Comparison of ENCODE assay signal across 23 mouse cellular contexts in the genomic region with DNA sequence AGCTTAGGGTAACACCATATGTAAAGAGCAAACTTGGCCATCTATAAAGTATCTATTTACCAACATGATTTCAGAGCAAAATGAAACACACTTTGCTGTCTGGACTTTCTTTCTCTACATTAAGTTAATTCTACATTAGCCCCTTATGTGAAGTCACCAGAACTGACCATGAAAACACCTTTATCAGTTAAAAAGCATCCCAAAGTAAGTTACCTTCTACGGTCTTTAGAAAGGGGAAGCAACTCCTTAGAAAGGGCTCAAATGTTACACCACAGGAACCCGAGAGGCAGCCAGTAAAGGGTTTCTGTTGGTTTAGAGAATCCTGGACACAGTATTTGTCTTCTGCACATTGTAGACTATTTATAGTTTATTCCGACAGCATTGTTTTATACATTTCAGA.
"Had no signal": no experiment of that assay in that cellular context is flagged by ENCODE, and none has a peak within 500 bp of the region (broad histone marks: within the 10 kb centered on the region; RNA-seq: fewer than 3 reads in every experiment).

No protein-coding gene starts in this region.

- H3K36me3 ChIP-seq: kidney, embryonic 15.5 days; limb, embryonic 10.5 days; limb, embryonic 13.5 days; liver, embryonic 12.5 days; liver, embryonic 15.5 days; lung, embryonic 15.5 days; midbrain, embryonic 13.5 days; neural tube, embryonic 13.5 days had no signal

- H3K27ac ChIP-seq: kidney, embryonic 15.5 days; limb, embryonic 10.5 days; limb, embryonic 13.5 days; liver, embryonic 12.5 days; liver, embryonic 15.5 days; lung, embryonic 15.5 days; midbrain, embryonic 10.5 days; midbrain, embryonic 13.5 days; neural tube, embryonic 13.5 days had no signal

- H3K9me3 ChIP-seq: kidney, embryonic 15.5 days; limb, embryonic 10.5 days; limb, embryonic 13.5 days; liver, embryonic 12.5 days; liver, embryonic 15.5 days; lung, embryonic 15.5 days; megakaryocyte, embryonic 14.5 days; midbrain, embryonic 10.5 days; midbrain, embryonic 13.5 days; neural tube, embryonic 13.5 days had no signal

- H3K4me3 ChIP-seq: kidney, embryonic 15.5 days; limb, embryonic 10.5 days; limb, embryonic 13.5 days; liver, embryonic 12.5 days; liver, embryonic 15.5 days; lung, embryonic 15.5 days; megakaryocyte, embryonic 14.5 days; midbrain, embryonic 10.5 days; midbrain, embryonic 13.5 days; myocyte; neural tube, embryonic 13.5 days had no signal

- H3K9ac ChIP-seq: kidney, embryonic 15.5 days; limb, embryonic 13.5 days; liver, embryonic 12.5 days; liver, embryonic 15.5 days; lung, embryonic 15.5 days; midbrain, embryonic 13.5 days; neural tube, embryonic 13.5 days had no signal

- H3K4me2 ChIP-seq: kidney, embryonic 15.5 days; limb, embryonic 13.5 days; liver, embryonic 12.5 days; liver, embryonic 15.5 days; lung, embryonic 15.5 days; midbrain, embryonic 13.5 days; neural tube, embryonic 13.5 days had no signal

- ATAC-seq: liver, embryonic 12.5 days; midbrain, embryonic 13.5 days; midbrain, embryonic 16.5 days had no signal

- H3K27me3 ChIP-seq: kidney, embryonic 15.5 days; limb, embryonic 13.5 days; liver, embryonic 12.5 days; liver, embryonic 15.5 days; lung, embryonic 15.5 days; megakaryocyte, embryonic 14.5 days; midbrain, embryonic 13.5 days; neural tube, embryonic 13.5 days had no signal

- DNase-seq: kidney, postnatal 10 days; kidney, postnatal 36 days; liver; lung, adult 18-20 months; lung, postnatal 10 days; lung, postnatal 36 days; retina, postnatal 1 day; right cerebral cortex, postnatal 25 days; spleen, adult 18-20 months; thymus, adult 18-20 months; thymus, postnatal 4 days had no signal
